Mouse (Mus musculus) forebrain, embryonic 13.5 days (tissue): ENCODE data around the gene Sgcg. TPM values are rescaled to one million over a fixed set of nuclear protein-coding genes. Genes with fewer than 3 reads are reported as not detected.
A peak's percentile ranks its signal among the peaks of the same experiment; 100 is the strongest.

Experiments
- ATAC-seq: fragments of 200-750 bp; cut with Nextera tagmentation; 2 replicates; pipeline ENCODE4 v1.8.0; 2017
- H3K27ac ChIP-seq: fragments of 300-500 bp; sonication (generic); 2 replicates; pipeline ENCODE4 v1.5.1; 2015; ENCODE audit warnings: inconsistent platforms, mild to moderate bottlenecking, moderate library complexity
- H3K27me3 ChIP-seq: fragments of 300-500 bp; sonication (generic); 2 replicates; pipeline ENCODE4 v1.6.1; 2015; ENCODE audit warnings: mild to moderate bottlenecking, inconsistent platforms
- H3K36me3 ChIP-seq: fragments of 300-500 bp; sonication (generic); 2 replicates; pipeline ENCODE4 v1.6.1; 2015; ENCODE audit warnings: mild to moderate bottlenecking, inconsistent platforms; ENCODE audit not compliant: poor library complexity, severe bottlenecking
- H3K4me1 ChIP-seq: fragments of 300-500 bp; sonication (generic); 2 replicates; pipeline ENCODE4 v1.6.1; 2015; ENCODE audit warnings: inconsistent platforms
- H3K4me2 ChIP-seq: fragments of 300-500 bp; sonication (generic); 2 replicates; pipeline ENCODE4 v1.6.1; 2015; ENCODE audit warnings: inconsistent platforms, mild to moderate bottlenecking, moderate library complexity
- H3K4me3 ChIP-seq: fragments of 300-500 bp; sonication (generic); 2 replicates; pipeline ENCODE4 v1.5.1; 2015; ENCODE audit warnings: mild to moderate bottlenecking, inconsistent platforms
- H3K9ac ChIP-seq: fragments of 300-500 bp; sonication (generic); 2 replicates; pipeline ENCODE4 v1.6.1; 2015; ENCODE audit warnings: mild to moderate bottlenecking, inconsistent platforms
- H3K9me3 ChIP-seq: fragments of 300-500 bp; sonication (generic); replicated peaks from 2 replicates; pipeline ENCODE4 v1.6.1; 2016; ENCODE audit warnings: inconsistent platforms
- WGBS: fragments of 180-500 bp; shearing (Covaris S2); methylation state at CpG from one replicate; pipeline ENCODE4 v1.1.7; 2015; 5-methylcytosine and 5-hydroxymethylcytosine counted together
- polyA plus RNA-seq: library from polyadenylated mRNA; unstranded; fragments of >200 nt; fragmentation: Nextera tagmentation; extraction: Ambion mirVana; gene quantifications from 2 replicates; pipeline ENCODE4 v1.2.1, GENCODE M21; 2015

The Sgcg gene
- polyA plus RNA-seq, 1 experiment from 2014 or later = not detected

- no peaks in the 10 kb centered on the region for H3K36me3 ChIP-seq
- H3K9ac ChIP-seq = 0 out of 2 replicates have a peak overlapping the region, but pooled peaks have one; percentile 26
- H3K4me3 ChIP-seq = peak overlapping the region; percentile 26
- no peak overlapping the region for H3K27ac ChIP-seq
- no peaks in the 10 kb centered on the region for H3K9me3 ChIP-seq
- 8% methylated on average over 38 of the region's 38 CpGs for WGBS
- H3K4me2 ChIP-seq = peak overlapping the region; percentile 52
- no peak for ATAC-seq
- H3K27me3 ChIP-seq = peaks cover 43% of the 10 kb centered on the region
- H3K4me1 ChIP-seq = peaks cover 12% of the 10 kb centered on the region; the same call in 1 of the 2 replicates
Observed at GRCm38 (mm10) chr14:61274414-61275198, 16.3 kb upstream of the Sgcg start.

- no peaks in the 10 kb centered on the region for H3K4me1 ChIP-seq
- H3K27me3 ChIP-seq = peaks cover 11% of the 10 kb centered on the region
- no peak overlapping the region for H3K9ac ChIP-seq
- no peak for ATAC-seq
- H3K36me3 ChIP-seq = no peaks in the 10 kb centered on the region
- no peak overlapping the region for H3K27ac ChIP-seq
- H3K9me3 ChIP-seq = peaks cover 3% of the 10 kb centered on the region; the same call in 1 of the 2 replicates
- 65% methylated on average over 5 of the region's 5 CpGs for WGBS
- H3K4me3 ChIP-seq = no peak overlapping the region
- H3K4me2 ChIP-seq = no peak overlapping the region
Observed at GRCm38 (mm10) chr14:61267908-61268475, 9.7 kb upstream of the Sgcg start.

DNA sequence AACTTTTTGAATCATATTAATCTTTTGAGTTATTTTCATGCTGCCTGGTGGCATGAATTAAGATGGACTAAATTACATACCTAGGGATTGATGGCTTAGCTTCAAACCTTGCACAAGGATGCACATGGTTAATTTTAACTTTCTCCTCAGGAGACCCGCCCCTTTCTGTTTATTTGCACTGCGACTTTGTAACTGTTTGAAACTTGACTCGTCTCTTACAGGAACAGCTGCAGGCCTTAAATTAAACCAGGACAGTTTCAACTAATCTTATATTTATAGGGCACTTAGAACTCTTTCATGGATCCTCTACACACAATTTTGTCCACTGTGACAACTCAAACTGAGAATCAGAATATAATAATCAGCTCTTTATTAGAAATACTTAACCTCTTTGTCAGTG, 794 bp upstream of the Sgcg start:
- no peaks in the 10 kb centered on the region for H3K4me1 ChIP-seq
- 80% methylated on average over 3 of the region's 3 CpGs for WGBS
- H3K4me2 ChIP-seq = no peak overlapping the region

DNA sequence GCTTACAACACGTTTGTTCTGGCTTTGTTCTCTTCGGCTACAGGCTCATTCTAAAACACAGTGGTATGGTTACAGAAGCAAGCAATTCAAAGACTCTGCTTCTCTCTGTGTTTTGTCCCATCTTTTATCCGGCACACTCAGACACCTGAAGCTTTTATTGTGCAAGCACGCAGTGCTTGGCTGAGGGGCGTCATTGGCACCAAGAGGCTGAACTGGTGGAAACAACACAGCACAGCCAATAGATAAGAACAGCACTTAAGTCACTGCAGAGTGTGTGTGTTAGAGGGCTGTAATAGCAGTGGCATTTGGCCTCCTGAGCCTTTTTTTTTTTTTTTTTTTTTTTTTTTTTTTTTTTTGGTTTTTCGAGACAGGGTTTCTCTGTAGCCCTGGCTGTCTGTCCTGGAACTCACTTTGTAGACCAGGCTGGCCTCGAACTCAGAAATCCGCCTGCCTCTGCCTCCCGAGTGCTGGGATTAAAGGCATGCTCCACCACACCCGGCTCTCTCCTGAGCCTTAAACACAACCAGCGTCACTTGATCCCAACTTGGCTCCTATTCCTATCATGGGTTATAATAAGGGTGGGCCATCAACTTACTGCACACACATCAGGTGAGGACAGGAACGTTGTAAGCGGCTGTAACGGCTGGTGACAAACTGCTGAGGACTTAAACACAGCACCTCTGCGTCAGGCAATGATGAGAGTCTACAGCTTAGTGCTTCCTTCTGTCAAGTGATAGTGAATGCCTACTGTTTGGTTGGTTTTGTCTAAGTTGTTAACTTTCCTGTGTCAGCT, 5.5 kb downstream of the Sgcg start:
- WGBS = 89% methylated on average over 15 of the region's 15 CpGs
- H3K27ac ChIP-seq = no peak overlapping the region
- no peak for ATAC-seq

More for the DNA sequence above, 794 bp upstream of the Sgcg start:
- no peak overlapping the region for H3K27ac ChIP-seq
- H3K36me3 ChIP-seq = no peaks in the 10 kb centered on the region
- ATAC-seq = no peak
- H3K9ac ChIP-seq = no peak overlapping the region
- no peaks in the 10 kb centered on the region for H3K9me3 ChIP-seq
- no peak overlapping the region for H3K4me3 ChIP-seq
- H3K27me3 ChIP-seq = no peaks in the 10 kb centered on the region

DNA sequence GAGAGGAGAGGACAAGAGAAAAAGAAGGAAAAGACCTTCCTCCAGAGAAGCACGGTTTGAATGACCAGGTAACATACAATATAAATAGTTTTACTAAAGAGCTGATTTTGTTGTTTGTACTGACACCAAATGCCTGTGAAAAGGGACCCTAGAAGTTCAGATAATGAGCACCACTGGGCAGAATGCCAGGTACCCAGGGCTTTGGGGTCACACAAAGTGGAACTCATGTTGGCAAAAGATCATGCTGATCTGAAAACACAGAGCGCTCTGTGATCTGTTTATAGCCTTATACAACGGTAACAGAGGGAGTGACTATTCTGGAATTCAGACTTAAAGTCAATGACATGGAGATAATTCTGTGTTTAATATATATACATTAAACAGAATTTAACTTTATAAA, 11.8 kb downstream of the Sgcg start:
- H3K9me3 ChIP-seq = peaks cover 9% of the 10 kb centered on the region; the same call in 1 of the 2 replicates
- no peaks in the 10 kb centered on the region for H3K27me3 ChIP-seq
- WGBS = 67% methylated on average over 3 of the region's 3 CpGs
- ATAC-seq = no peak
- H3K9ac ChIP-seq = no peak overlapping the region
- H3K4me2 ChIP-seq = no peak overlapping the region
- H3K4me1 ChIP-seq = no peaks in the 10 kb centered on the region
- no peak overlapping the region for H3K4me3 ChIP-seq
- no peaks in the 10 kb centered on the region for H3K36me3 ChIP-seq
- H3K27ac ChIP-seq = no peak overlapping the region

More for the DNA sequence above, 5.5 kb downstream of the Sgcg start:
- Histone ChIP-seq H3K4me3 (no peak overlapping the region), H3K9ac (no peak overlapping the region), H3K9me3 (peaks cover 8% of the 10 kb centered on the region; the same call in 1 of the 2 replicates), H3K4me2 (no peak overlapping the region), H3K4me1 (no peaks in the 10 kb centered on the region), H3K36me3 (no peaks in the 10 kb centered on the region), H3K27me3 (no peaks in the 10 kb centered on the region)

DNA sequence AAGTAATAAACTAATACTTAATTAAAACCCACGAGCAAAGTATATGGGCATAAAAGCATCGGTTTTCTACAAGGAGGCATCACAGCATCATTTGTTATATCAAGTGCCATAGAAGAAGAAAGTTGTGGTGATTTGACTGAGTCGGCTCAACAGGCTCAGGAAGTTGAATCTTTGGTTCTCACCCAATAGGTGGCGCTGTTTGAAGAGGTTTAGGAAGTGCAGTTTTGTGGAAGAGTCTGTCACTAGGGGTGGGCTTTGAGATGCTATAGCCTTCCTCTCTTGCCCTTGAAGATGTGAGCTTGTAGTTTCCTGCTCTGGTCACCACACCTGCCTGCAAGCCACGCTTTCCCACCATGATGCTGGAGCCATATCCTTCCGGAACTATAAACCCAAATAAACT, 15.7 kb downstream of the Sgcg start:
- no peaks in the 10 kb centered on the region for H3K9me3 ChIP-seq
- ATAC-seq = no peak
- no peaks in the 10 kb centered on the region for H3K27me3 ChIP-seq
- H3K27ac ChIP-seq = no peak overlapping the region
- no peak overlapping the region for H3K4me2 ChIP-seq
- peaks cover under 1% of the 10 kb centered on the region; the same call in 1 of the 2 replicates for H3K4me1 ChIP-seq
- no peak overlapping the region for H3K9ac ChIP-seq
- no peaks in the 10 kb centered on the region for H3K36me3 ChIP-seq
- no peak overlapping the region for H3K4me3 ChIP-seq
- 52% methylated on average over 6 of the region's 6 CpGs for WGBS

DNA sequence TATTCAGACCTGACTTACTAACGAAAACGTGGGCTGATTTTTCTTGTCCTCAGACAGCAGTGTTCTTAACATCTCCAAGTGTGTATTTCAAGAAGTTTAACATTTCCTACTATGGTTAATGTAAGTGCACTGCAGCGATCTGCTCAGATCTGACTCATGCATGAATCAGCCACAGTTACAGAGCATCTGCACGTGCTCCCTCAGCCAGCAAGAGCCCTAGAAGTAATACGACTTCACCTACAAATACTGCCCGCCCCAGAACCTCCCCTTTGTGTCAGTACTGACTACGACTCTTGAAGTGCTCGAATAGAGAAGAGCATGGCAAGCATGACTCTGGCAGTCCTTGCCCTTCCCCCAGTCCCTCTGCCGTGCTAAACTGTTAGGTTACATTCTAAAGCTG, 19.5 kb downstream of the Sgcg start:
- ATAC-seq = no peak

GRCm38 (mm10) chr14:61237101-61237654, 21.1 kb downstream of the Sgcg start:
- ATAC-seq = peak; percentile 38; the same call in 1 of the 2 replicates
- H3K4me1 ChIP-seq = peaks cover 19% of the 10 kb centered on the region
- no peak overlapping the region for H3K4me3 ChIP-seq
- no peaks in the 10 kb centered on the region for H3K36me3 ChIP-seq
- no peaks in the 10 kb centered on the region for H3K27me3 ChIP-seq
- H3K9me3 ChIP-seq = no peaks in the 10 kb centered on the region
- peak overlapping the region; percentile 48; the same call in 1 of the 2 replicates for H3K27ac ChIP-seq
- WGBS = 11% methylated on average over 4 of the region's 4 CpGs
- H3K9ac ChIP-seq = no peak overlapping the region
- H3K4me2 ChIP-seq = no peak overlapping the region

More for the DNA sequence above, 19.5 kb downstream of the Sgcg start:
- Histone ChIP-seq H3K9me3 (no peaks in the 10 kb centered on the region), H3K36me3 (no peaks in the 10 kb centered on the region), H3K27me3 (no peaks in the 10 kb centered on the region), H3K4me2 (no peak overlapping the region), H3K27ac (no peak overlapping the region), H3K4me3 (no peak overlapping the region), H3K9ac (no peak overlapping the region), H3K4me1 (peaks cover 19% of the 10 kb centered on the region)
- WGBS = 79% methylated on average over 9 of the region's 9 CpGs

DNA sequence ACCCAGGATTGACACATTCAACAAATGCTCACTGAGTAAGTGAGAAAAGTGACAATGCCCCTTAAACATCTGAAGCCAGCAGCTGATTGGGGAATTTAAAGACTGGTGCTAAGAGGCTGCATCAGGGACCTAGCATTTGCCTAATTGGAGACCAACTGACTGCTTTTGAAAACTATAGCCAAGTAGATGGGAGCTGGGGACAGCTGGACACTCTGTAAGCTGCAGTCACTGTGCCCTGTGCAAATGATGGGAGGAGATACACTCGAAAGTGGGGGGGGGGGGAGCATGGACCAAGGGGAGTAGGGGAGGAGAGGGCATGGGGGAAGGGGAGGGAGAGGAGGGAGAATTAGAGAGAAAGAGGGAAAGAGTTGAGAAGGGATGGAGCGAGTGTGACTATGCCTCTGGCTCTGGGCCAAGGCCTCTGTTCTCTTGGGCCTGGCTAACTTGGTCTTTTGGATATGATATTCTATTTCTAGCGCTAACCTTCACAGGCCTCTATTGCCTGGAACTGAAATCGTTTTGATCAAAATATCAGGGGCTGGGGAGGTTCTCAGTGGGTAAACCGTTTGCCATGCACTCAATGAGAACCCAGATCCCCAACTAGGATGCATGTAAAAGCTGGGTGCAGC, 22.3 kb downstream of the Sgcg start:
- peak; percentile 38; the same call in 1 of the 2 replicates for ATAC-seq
- H3K4me1 ChIP-seq = peaks cover 19% of the 10 kb centered on the region

DNA sequence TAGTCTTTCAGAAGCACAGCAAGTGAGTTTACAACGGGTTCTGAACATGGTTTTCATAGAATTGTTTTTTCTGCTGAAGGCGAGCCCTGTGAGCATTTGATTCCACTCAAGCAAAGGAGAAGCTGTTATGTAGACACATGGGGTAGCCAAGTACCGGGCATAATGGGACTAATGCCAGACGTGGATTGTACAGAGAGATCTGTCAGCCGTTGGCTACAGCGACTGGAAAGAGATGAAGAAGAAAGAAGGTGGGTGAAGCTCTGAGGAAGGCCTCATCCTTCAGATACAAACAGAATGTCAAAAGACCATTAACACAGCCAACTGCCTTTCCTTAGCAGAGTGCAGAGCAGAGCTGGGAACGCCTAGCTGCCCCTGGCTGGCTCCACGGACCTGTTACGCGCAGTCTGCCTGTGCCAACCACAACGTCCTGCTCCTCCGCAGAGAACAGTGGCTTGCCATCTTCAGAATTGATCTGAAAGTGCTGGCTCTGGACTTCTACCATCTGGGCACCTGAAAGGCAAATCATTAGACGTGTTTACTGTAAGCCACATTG, 26.2 kb downstream of the Sgcg start:
- no peak overlapping the region for H3K27ac ChIP-seq
- H3K27me3 ChIP-seq = no peaks in the 10 kb centered on the region
- H3K9me3 ChIP-seq = no peaks in the 10 kb centered on the region
- H3K4me1 ChIP-seq = peaks cover 13% of the 10 kb centered on the region
- H3K36me3 ChIP-seq = no peaks in the 10 kb centered on the region
- H3K4me2 ChIP-seq = no peak overlapping the region
- H3K9ac ChIP-seq = no peak overlapping the region
- no peak overlapping the region for H3K4me3 ChIP-seq
- 80% methylated on average over 13 of the region's 13 CpGs for WGBS
- no peak for ATAC-seq

More for the DNA sequence above, 22.3 kb downstream of the Sgcg start:
- Histone ChIP-seq H3K4me3 (no peak overlapping the region), H3K9me3 (no peaks in the 10 kb centered on the region), H3K4me2 (no peak overlapping the region), H3K9ac (no peak overlapping the region), H3K36me3 (no peaks in the 10 kb centered on the region), H3K27me3 (no peaks in the 10 kb centered on the region), H3K27ac (peak overlapping the region; percentile 61)
- WGBS = 41% methylated on average over 5 of the region's 5 CpGs

- no peaks in the 10 kb centered on the region for H3K36me3 ChIP-seq
- no peak overlapping the region for H3K4me3 ChIP-seq
- H3K9ac ChIP-seq = no peak overlapping the region
- ATAC-seq = no peak
- WGBS = 98% methylated on average over 4 of the region's 4 CpGs
- H3K9me3 ChIP-seq = no peaks in the 10 kb centered on the region
- no peaks in the 10 kb centered on the region for H3K27me3 ChIP-seq
- H3K4me1 ChIP-seq = no peaks in the 10 kb centered on the region
- no peak overlapping the region for H3K27ac ChIP-seq
- H3K4me2 ChIP-seq = no peak overlapping the region
Observed at GRCm38 (mm10) chr14:61230179-61230578, 28.1 kb downstream of the Sgcg start.
